Mouse (Mus musculus): ENCODE measurements around the gene Dnttip2.

DNA sequence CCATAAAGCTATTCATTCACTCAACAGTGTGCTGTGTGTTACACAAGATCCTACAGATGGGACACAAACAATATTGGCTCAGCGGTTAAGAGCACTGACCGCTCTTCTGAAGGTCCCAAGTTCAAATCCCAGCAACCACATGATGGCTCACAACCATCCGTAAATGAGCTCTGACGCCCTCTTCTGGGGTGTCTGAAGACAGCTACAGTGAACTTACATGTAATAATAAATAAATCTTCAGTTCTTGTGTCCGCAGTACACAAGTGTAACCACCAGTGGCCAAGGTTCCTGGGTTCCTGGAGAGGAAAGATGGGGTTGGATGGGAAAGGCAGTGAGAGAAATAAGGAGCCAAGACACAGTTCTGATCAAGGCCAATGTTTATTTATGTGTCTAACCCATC, 4.2 kb upstream of the Dnttip2 start:
- no peak for TF ChIP-seq GATA1 (IDR thresholded peaks at IDR 0.05; ENCODE audit: low read length)
- TF ChIP-seq TAL1 (IDR thresholded peaks at IDR 0.05; ENCODE audit: low read length): no peak
